Mouse (Mus musculus) erythroblast, embryonic 14.5 days (primary cell): Measurements from ENCODE around the gene Chad.

ENCODE experiments used
- GATA1 ChIP-seq: IDR thresholded peaks from 2 replicates; pipeline ENCODE4 v1.6.1; 2012; ENCODE audit warnings: low read length, inconsistent platforms, mixed read lengths
- TAL1 ChIP-seq: IDR thresholded peaks from 3 replicates; pipeline ENCODE4 v1.6.1; 2012; ENCODE audit warnings: low read length, inconsistent platforms, mixed read lengths

- TF ChIP-seq GATA1 (no peak), TAL1 (no peak)
Measured at GRCm38 (mm10) chr11:94614603-94615002, 49.8 kb downstream of the Chad start.
